ENCODE assay signal across 9 mouse cellular contexts in the genomic region with DNA sequence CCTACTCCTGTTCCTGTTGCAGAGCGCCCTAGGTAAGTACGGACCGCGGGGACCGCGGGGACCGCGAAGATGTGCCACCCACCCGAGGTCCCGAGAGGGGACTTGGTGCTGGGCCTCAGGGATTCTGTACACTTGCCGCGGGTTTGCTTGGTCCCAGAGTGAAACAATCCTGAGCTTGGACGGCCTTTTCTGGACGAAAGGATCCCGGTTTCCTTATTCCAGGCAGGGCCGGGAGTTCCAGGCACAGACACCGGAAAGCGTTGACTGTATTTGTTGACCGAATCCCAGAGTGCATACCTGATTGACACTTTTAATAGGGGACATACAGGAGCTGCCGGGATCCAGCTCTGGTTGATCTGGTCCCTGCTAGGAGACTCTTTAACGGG. TPM values are rescaled to one million over a fixed set of nuclear protein-coding genes. Genes with fewer than 3 reads are reported as not detected.
DNase-seq lines count a peak whose midpoint lies in the region; ATAC-seq lines count a peak whose summit lies in the region.
"Had no signal": no experiment of that assay in that cellular context is flagged by ENCODE, and none has a peak within 500 bp of the region (broad histone marks: within the 10 kb centered on the region; RNA-seq: fewer than 3 reads in every experiment).

No protein-coding gene starts in this region.

- no peak for DNase-seq in kidney, adult 9 months
- peak; percentile 33 for DNase-seq in embryo, embryonic 10 days (ENCODE audit: low spot score)
- DNase-seq in midbrain, embryonic 14.5 days, result peak; percentile 32
- DNase-seq in gastrocnemius, postnatal 4 days (ENCODE audit: low spot score in 2 of 2), result no peak
- DNase-seq in c-Kit-positive CD71-positive TER-119-positive erythroid progenitor cells, embryonic 14.5 days (ENCODE audit: low spot score), result no peak

- ATAC-seq in kidney, embryonic 16.5 days (ENCODE audit: low FRiP score, low TSS enrichment), result peak; percentile 35; the same call in 1 of the 2 replicates
- no peak for ATAC-seq in hindbrain, embryonic 13.5 days (ENCODE audit: low FRiP score)
- no peak for ATAC-seq in midbrain, embryonic 14.5 days (ENCODE audit: low FRiP score, low TSS enrichment)
- ATAC-seq in CD4-positive, CD25-positive, alpha-beta regulatory T cell, adult 4 months, result no peak

- under 1% methylated on average over 21 of the region's 21 CpGs for WGBS in kidney, embryonic 16.5 days
- WGBS in hindbrain, embryonic 13.5 days, result under 1% methylated on average over 21 of the region's 21 CpGs
- under 1% methylated on average over 21 of the region's 21 CpGs for WGBS in midbrain, embryonic 14.5 days

- H3K4me1 ChIP-seq in kidney, embryonic 16.5 days (ENCODE audit: insufficient read depth, low read length), result peaks cover 6% of the 10 kb centered on the region; the same call in 1 of the 2 replicates
- H3K4me1 ChIP-seq in hindbrain, embryonic 13.5 days (replicated peaks), result peaks cover 13% of the 10 kb centered on the region
- H3K4me1 ChIP-seq in midbrain, embryonic 14.5 days (ENCODE audit: control insufficient read depth, insufficient read depth, low read length), result peaks cover 4% of the 10 kb centered on the region

- H3K4me2 ChIP-seq in kidney, embryonic 16.5 days (replicated peaks; ENCODE audit: low read depth, low read length), result peak overlapping the region; percentile 99
- H3K4me2 ChIP-seq in hindbrain, embryonic 13.5 days, result peak overlapping the region; percentile 88
- H3K4me2 ChIP-seq in midbrain, embryonic 14.5 days (ENCODE audit: low read length), result peak overlapping the region; percentile 77

- no peak overlapping the region for H3K27ac ChIP-seq in kidney, embryonic 16.5 days (ENCODE audit: low read length)
- no peak overlapping the region for H3K27ac ChIP-seq in hindbrain, embryonic 13.5 days
- no peak overlapping the region for H3K27ac ChIP-seq in midbrain, embryonic 14.5 days (replicated peaks; ENCODE audit: low read depth, low read length)

- H3K9ac ChIP-seq in kidney, embryonic 16.5 days (replicated peaks; ENCODE audit: low read length), result peak overlapping the region; percentile 76
- peak overlapping the region; percentile 68 for H3K9ac ChIP-seq in hindbrain, embryonic 13.5 days
- peak overlapping the region; percentile 3; the same call in 1 of the 2 replicates for H3K9ac ChIP-seq in midbrain, embryonic 14.5 days (replicated peaks; ENCODE audit: low read length)

- H3K9me3 ChIP-seq in kidney, embryonic 16.5 days (ENCODE audit: low read length), result no peaks in the 10 kb centered on the region
- no peaks in the 10 kb centered on the region for H3K9me3 ChIP-seq in hindbrain, embryonic 13.5 days
- H3K9me3 ChIP-seq in midbrain, embryonic 14.5 days (ENCODE audit: control insufficient read depth, low read length), result no peaks in the 10 kb centered on the region

- H3K4me3 ChIP-seq in kidney, embryonic 16.5 days (ENCODE audit: low read length), result peak overlapping the region; percentile 71
- peak overlapping the region; percentile 49 for H3K4me3 ChIP-seq in hindbrain, embryonic 13.5 days
- peak overlapping the region; percentile 43 for H3K4me3 ChIP-seq in midbrain, embryonic 14.5 days (replicated peaks; ENCODE audit: low read depth, low read length)

- peaks cover 17% of the 10 kb centered on the region for H3K27me3 ChIP-seq in kidney, embryonic 16.5 days (ENCODE audit: insufficient read depth, low read length)
- peaks cover 68% of the 10 kb centered on the region for H3K27me3 ChIP-seq in hindbrain, embryonic 13.5 days
- peaks cover 27% of the 10 kb centered on the region for H3K27me3 ChIP-seq in midbrain, embryonic 14.5 days (ENCODE audit: control insufficient read depth, insufficient read depth, low read length)

- no peaks in the 10 kb centered on the region for H3K36me3 ChIP-seq in kidney, embryonic 16.5 days (ENCODE audit: insufficient read depth, low read length)
- H3K36me3 ChIP-seq in hindbrain, embryonic 13.5 days, result no peaks in the 10 kb centered on the region
- H3K36me3 ChIP-seq in midbrain, embryonic 14.5 days (ENCODE audit: control insufficient read depth, insufficient read depth, low read length), result no peaks in the 10 kb centered on the region

RNA-seq across cellular contexts. Expression of a gene that starts 0.5 kb away (rescaled TPM):
- polyA plus RNA-seq in kidney, embryonic 16.5 days (2015; fragmentation: Nextera tagmentation; extraction: Ambion mirVana), result 1.0 and 1.4 TPM in 2 replicates
- polyA plus RNA-seq in hindbrain, embryonic 13.5 days (2015; fragmentation: Nextera tagmentation; extraction: Ambion mirVana), result 0.14 and 0.42 TPM in 2 replicates
- 0.13 and 0.22 TPM in 2 replicates for polyA plus RNA-seq in midbrain, embryonic 14.5 days (2014; fragmentation: Nextera tagmentation; extraction: Ambion mirVana)
- under 1 TPM; 0.16 to 0.17 TPM for total RNA-seq in gastrocnemius, postnatal 4 days (2021)
- polyA plus RNA-seq in CD4-positive, CD25-positive, alpha-beta regulatory T cell, adult 4 months (2017; shearing (Covaris generic)), result not detected
- total RNA-seq: MEL had no signal

RNA-seq across cellular contexts. Expression of a gene that starts 41.4 kb away (rescaled TPM):
- polyA plus RNA-seq in kidney, embryonic 16.5 days (2015; fragmentation: Nextera tagmentation; extraction: Ambion mirVana), result 0.11 TPM in 1 of 2 replicates, not detected in the other
- not detected in 2 replicates for polyA plus RNA-seq in hindbrain, embryonic 13.5 days (2015; fragmentation: Nextera tagmentation; extraction: Ambion mirVana)
- polyA plus RNA-seq in midbrain, embryonic 14.5 days (2014; fragmentation: Nextera tagmentation; extraction: Ambion mirVana), result not detected in 2 replicates
- total RNA-seq in gastrocnemius, postnatal 4 days (2021), result under 1 TPM in 1 of 2 experiments, not detected in 1; 0.20 TPM
- polyA plus RNA-seq in CD4-positive, CD25-positive, alpha-beta regulatory T cell, adult 4 months (2017; shearing (Covaris generic)), result not detected
- total RNA-seq: MEL had no signal

Comparison
In these comparisons a context has a peak if more than half of its experiments do, and no peak if none do; other contexts are left out.
1. H3K9ac ChIP-seq: peak in every context shown above with its lines; median percentile 76 in kidney, embryonic 16.5 days; 68 in hindbrain, embryonic 13.5 days; 3 in midbrain, embryonic 14.5 days.
2. DNase-seq: peak in embryo, embryonic 10 days (single experiment) and midbrain, embryonic 14.5 days (single experiment); none in kidney, adult 9 months (single experiment), gastrocnemius, postnatal 4 days (0 of 2) and c-Kit-positive CD71-positive TER-119-positive erythroid progenitor cells, embryonic 14.5 days (single experiment).
3. Peak in every context shown above with its lines, with median percentiles within 50 percentile points of each other: H3K4me2 ChIP-seq and H3K4me3 ChIP-seq.